Mouse (Mus musculus) liver, embryonic 11.5 days (tissue): ENCODE data around the gene Krtap2-4. TPM values are rescaled to one million over a fixed set of nuclear protein-coding genes. Genes with fewer than 3 reads are reported as not detected.
"Not testable (repeated sequence)": the region's sequence is repeated elsewhere in the genome, so short reads cannot be mapped to it uniquely, and the experiment has no call there.

Experiments
- ATAC-seq: fragments of 200-750 bp; cut with Nextera tagmentation; replicated peaks from 2 replicates; pipeline ENCODE4 v1.8.0; 2017; ENCODE audit warnings: moderate number of reproducible peaks, mild to moderate bottlenecking, moderate TSS enrichment, moderate library complexity; ENCODE audit not compliant: low FRiP score
- DNase-seq: peaks from one replicate; pipeline ENCODE4 v3.0.0-alpha.2; 2017; ENCODE audit warnings: low spot score
- H3K27ac ChIP-seq: fragments of 300-500 bp; sonication (generic); 2 replicates; pipeline ENCODE4 v1.5.1; 2014; ENCODE audit warnings: mild to moderate bottlenecking, low read depth, low read length, control low read depth
- H3K27me3 ChIP-seq: fragments of 300-500 bp; sonication (generic); replicated peaks from 2 replicates; pipeline ENCODE4 v1.6.1; 2014; ENCODE audit warnings: low read length, mixed read lengths; ENCODE audit not compliant: control insufficient read depth, insufficient read depth
- H3K36me3 ChIP-seq: fragments of 300-500 bp; sonication (generic); 2 replicates; pipeline ENCODE4 v1.6.1; 2014; ENCODE audit warnings: mild to moderate bottlenecking, low read length, moderate library complexity, mixed read lengths; ENCODE audit not compliant: control insufficient read depth, insufficient read depth
- H3K4me1 ChIP-seq: fragments of 300-500 bp; sonication (generic); replicated peaks from 2 replicates; pipeline ENCODE4 v1.6.1; 2014; ENCODE audit warnings: low read length, mixed read lengths; ENCODE audit not compliant: control insufficient read depth, insufficient read depth
- H3K4me2 ChIP-seq: fragments of 300-500 bp; sonication (generic); 2 replicates; pipeline ENCODE4 v1.6.1; 2014; ENCODE audit warnings: mild to moderate bottlenecking, control low read depth, moderate library complexity
- H3K4me3 ChIP-seq: fragments of 300-500 bp; sonication (generic); 2 replicates; pipeline ENCODE4 v1.5.1; 2014; ENCODE audit warnings: low read depth, low read length, control low read depth
- H3K9ac ChIP-seq: fragments of 300-500 bp; sonication (generic); 2 replicates; pipeline ENCODE4 v1.6.1; 2014; ENCODE audit warnings: low read depth, low read length, control low read depth
- H3K9me3 ChIP-seq: fragments of 300-500 bp; sonication (generic); 2 replicates; pipeline ENCODE4 v1.6.1; 2016; ENCODE audit warnings: low read length, inconsistent platforms, mixed read lengths; ENCODE audit not compliant: control insufficient read depth
- WGBS: fragments of 180-500 bp; shearing (Covaris S2); extraction: QIAGEN DNeasy Blood & Tissue Kit; methylation state at CpG from one replicate; pipeline ENCODE4 v1.1.7; 2014; 5-methylcytosine and 5-hydroxymethylcytosine counted together
- polyA plus RNA-seq: library from polyadenylated mRNA; unstranded; fragments of >200 nt; fragmentation: Nextera tagmentation; extraction: Ambion mirVana; gene quantifications from 2 replicates; pipeline ENCODE4 v1.2.1, GENCODE M21; 2014

Gene Krtap2-4
- polyA plus RNA-seq, 1 experiment from 2014 or later, result not detected

DNA sequence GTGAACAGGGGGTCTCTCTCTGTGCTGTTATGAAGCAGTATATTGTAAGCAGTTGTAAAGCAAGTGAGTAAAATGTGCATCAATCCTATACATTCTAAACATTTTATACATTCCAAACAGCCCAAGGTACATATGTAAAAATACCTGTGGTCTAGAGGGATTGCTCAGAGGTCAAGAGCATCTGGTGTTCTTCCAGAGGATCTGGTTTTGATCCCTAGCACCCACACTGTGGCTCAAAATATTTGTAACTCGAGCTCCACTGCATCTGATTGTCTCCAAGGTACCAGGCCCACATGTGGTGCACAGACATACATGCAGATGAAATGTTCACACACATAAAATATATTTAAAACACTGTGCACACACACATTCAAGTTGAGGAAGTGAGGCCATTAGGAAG is 26.3 kb upstream of the Krtap2-4 start:
- no peaks in the 10 kb centered on the region for H3K27me3 ChIP-seq
- ATAC-seq (no peak), DNase-seq (no peak)
- no peaks in the 10 kb centered on the region for H3K36me3 ChIP-seq
- H3K4me1 ChIP-seq, result no peaks in the 10 kb centered on the region
- no peak overlapping the region for H3K9ac ChIP-seq
- H3K4me2 ChIP-seq, result no peak overlapping the region
- WGBS, result 32% methylated on average over 1 of the region's 1 CpGs
- H3K9me3 ChIP-seq, result no peaks in the 10 kb centered on the region
- no peak overlapping the region for H3K27ac ChIP-seq
- H3K4me3 ChIP-seq, result no peak overlapping the region

GRCm38 (mm10) chr11:99637086-99637485 is 22.4 kb upstream of the Krtap2-4 start:
- H3K4me2 ChIP-seq, result no peak overlapping the region

DNA sequence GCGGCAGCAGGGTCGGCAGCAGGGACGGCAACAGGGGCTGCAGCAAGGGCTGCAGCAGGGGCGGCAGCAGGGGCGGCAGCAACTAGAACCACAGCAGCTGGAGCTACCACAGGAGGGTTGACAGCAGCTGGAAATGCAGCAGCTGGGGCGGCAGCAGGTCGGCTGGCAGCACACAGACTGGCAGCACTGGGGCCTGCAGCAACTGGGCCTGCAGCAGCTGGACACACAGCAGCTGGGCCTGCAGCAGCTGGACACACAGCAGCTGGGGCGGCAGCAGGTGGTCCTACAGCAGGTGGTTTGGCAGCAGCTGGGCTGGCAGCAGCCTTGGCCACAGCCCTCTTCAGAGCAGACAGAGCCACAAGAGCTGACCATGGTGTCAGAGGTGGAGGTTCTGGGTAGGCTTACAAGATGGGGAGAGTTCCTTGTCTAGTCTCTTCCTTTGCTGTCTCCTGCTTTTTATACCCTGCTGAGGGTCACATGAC is 20.0 kb upstream of the Krtap2-4 start, which contains the start of gene Krtap4-2:
Gene Krtap4-2 (minus strand): TSS at position 432 of the 482 bp plus-strand sequence.
- H3K9me3 ChIP-seq, result no peaks in the 10 kb centered on the region
- no peak within 1 kb of the TSS for H3K4me3 ChIP-seq
- no peaks in the 10 kb centered on the region for H3K4me1 ChIP-seq
- no peaks in the 10 kb centered on the region for H3K27me3 ChIP-seq
- H3K9ac ChIP-seq, result no peak within 1 kb of the TSS
- no peaks in the 10 kb centered on the region for H3K36me3 ChIP-seq
- 47% methylated on average over 8 of the region's 8 CpGs for WGBS
- ATAC-seq, result no peak
- no peak within 1 kb of the TSS for H3K27ac ChIP-seq
- no peak within 1 kb of the TSS for H3K4me2 ChIP-seq
- no peak for DNase-seq

More at GRCm38 (mm10) chr11:99637086-99637485, 22.4 kb upstream of the Krtap2-4 start:
- Histone ChIP-seq H3K4me3 (no peak overlapping the region), H3K27ac (no peak overlapping the region), H3K27me3 (no peaks in the 10 kb centered on the region), H3K9me3 (no peaks in the 10 kb centered on the region), H3K4me1 (no peaks in the 10 kb centered on the region), H3K9ac (no peak overlapping the region), H3K36me3 (no peaks in the 10 kb centered on the region)
- ATAC-seq, result no peak
- no peak for DNase-seq
- 79% methylated on average over 1 of the region's 1 CpGs for WGBS

- Histone ChIP-seq H3K9me3 (no peaks in the 10 kb centered on the region), H3K27me3 (no peaks in the 10 kb centered on the region), H3K9ac (no peak overlapping the region), H3K27ac (no peak overlapping the region), H3K4me2 (no peak overlapping the region), H3K4me3 (no peak overlapping the region), H3K4me1 (no peaks in the 10 kb centered on the region), H3K36me3 (no peaks in the 10 kb centered on the region)
- WGBS, result 59% methylated on average over 2 of the region's 2 CpGs
- ATAC-seq (no peak), DNase-seq (no peak)
These were observed 18.6 kb upstream of the Krtap2-4 start for GRCm38 (mm10) chr11:99633293-99633692.

DNA sequence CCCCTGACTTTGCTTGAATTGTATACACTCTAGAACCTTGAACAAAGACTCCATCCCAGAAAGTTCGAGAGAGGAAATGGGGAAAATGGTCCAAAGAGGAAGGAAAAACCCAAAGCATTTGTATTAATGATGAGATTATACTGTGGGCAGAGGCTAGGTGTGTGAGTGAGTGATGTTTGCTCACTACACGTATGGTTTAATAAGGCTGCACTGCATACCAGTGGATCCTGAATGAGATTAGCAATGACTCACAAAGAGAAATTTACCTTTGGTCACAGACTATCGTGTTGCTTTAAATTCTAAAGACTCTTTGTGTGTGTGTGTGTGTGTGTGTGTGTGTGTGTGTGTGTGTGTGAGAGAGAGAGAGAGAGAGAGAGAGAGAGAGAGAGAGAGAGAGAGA is 16.2 kb upstream of the Krtap2-4 start:
- no peaks in the 10 kb centered on the region for H3K36me3 ChIP-seq

DNA sequence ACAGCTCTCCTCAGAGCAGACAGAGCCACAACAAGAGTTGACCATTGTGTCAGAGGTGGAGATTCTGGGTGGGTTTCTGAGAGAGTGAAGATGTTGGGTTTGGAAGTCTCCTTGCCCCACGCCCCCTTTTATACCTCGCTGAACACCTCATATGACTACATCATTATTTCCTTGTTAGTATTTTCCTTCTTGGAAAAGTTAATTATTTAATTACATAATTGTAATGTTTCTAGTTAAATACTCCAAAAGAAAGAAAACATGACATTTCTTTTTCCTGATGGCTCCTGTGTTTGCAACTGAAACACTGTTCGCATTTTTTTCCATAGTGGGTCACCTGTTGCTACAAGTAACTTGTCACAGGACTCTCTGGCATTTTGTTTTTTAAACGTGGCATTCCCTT is 13.5 kb upstream of the Krtap2-4 start, which contains the start of gene Krtap4-1:
Gene Krtap4-1 (minus strand): TSS at position 101 of the 400 bp plus-strand sequence.
- DNase-seq (no peak), ATAC-seq (no peak)
- H3K36me3 ChIP-seq, result no peaks in the 10 kb centered on the region
- no peaks in the 10 kb centered on the region for H3K27me3 ChIP-seq
- 76% methylated on average over 4 of the region's 4 CpGs for whole genome bisulfite sequencing
- no peak within 1 kb of the TSS for H3K4me2 ChIP-seq
- no peak within 1 kb of the TSS for H3K9ac ChIP-seq
- H3K4me1 ChIP-seq, result no peaks in the 10 kb centered on the region
- H3K9me3 ChIP-seq, result no peaks in the 10 kb centered on the region
- no peak within 1 kb of the TSS for H3K4me3 ChIP-seq
- no peak within 1 kb of the TSS for H3K27ac ChIP-seq

More for the DNA sequence above, 16.2 kb upstream of the Krtap2-4 start:
- Histone ChIP-seq H3K27ac (no peak overlapping the region), H3K9me3 (no peaks in the 10 kb centered on the region), H3K9ac (no peak overlapping the region), H3K4me1 (no peaks in the 10 kb centered on the region), H3K4me2 (no peak overlapping the region), H3K4me3 (no peak overlapping the region), H3K27me3 (no peaks in the 10 kb centered on the region)
- DNase-seq (no peak), ATAC-seq (no peak)
- 68% methylated on average over 3 of the region's 3 CpGs for WGBS

DNA sequence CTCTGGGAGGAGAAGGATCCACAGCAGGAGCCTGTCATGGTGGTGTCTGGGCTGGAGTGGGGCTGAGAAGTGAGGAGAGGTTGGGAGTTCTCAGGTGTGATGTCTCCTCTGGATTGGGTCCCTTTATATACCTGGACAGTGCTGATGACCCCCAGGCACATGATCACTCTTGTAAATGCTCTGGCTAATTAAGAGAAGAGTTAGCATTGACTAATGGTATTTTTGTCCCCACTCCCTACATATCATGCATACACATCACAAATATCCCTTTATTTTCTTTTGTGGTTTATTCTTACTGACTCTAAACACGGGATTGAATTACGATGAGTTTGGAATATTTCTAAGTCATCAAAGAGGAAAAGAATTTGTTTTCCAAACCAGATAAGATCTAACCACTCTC is 5.7 kb upstream of the Krtap2-4 start, which contains the start of gene Gm11562:
Gene Gm11562 (minus strand): TSS at position 101 of the 400 bp plus-strand sequence.
- Histone ChIP-seq H3K36me3 (no peaks in the 10 kb centered on the region), H3K9ac (no peak within 1 kb of the TSS), H3K27me3 (no peaks in the 10 kb centered on the region), H3K27ac (no peak within 1 kb of the TSS), H3K4me2 (no peak within 1 kb of the TSS), H3K9me3 (no peaks in the 10 kb centered on the region), H3K4me1 (no peaks in the 10 kb centered on the region), H3K4me3 (no peak within 1 kb of the TSS)
- 79% methylated on average over 2 of the region's 2 CpGs for WGBS
- ATAC-seq (no peak), DNase-seq (no peak)

DNA sequence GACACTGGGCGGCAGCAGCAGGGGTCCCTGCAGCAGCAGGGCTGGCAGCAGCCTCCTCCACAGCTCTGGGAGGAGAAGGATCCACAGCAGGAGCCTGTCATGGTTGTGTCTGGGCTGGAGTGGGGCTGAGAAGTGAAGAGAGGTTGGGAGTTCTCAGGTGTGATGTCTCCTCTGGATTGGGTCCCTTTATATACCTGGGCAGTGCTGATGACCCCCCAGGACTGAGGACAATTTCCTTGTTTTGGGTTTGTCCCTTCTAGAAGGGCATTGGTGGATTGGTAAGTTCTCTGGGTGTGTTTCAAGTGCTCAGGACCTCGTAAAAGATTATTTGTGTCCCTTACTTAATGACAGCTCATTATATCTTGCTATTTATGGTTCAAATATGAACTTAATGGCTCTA is 4.6 kb downstream of the Krtap2-4 start, which contains the start of gene Gm11937:
Gene Gm11937 (minus strand): TSS at position 101 of the 400 bp plus-strand sequence.
- H3K9ac ChIP-seq, H3K27me3 ChIP-seq, H3K4me3 ChIP-seq, H3K36me3 ChIP-seq, H3K27ac ChIP-seq, H3K9me3 ChIP-seq, DNase-seq, H3K4me2 ChIP-seq, H3K4me1 ChIP-seq, ATAC-seq: not testable (repeated sequence)
- WGBS, result 49% methylated on average over 2 of the region's 2 CpGs

GRCm38 (mm10) chr11:99609126-99609525 is 5.5 kb downstream of the Krtap2-4 start:
- WGBS, result 62% methylated on average over 1 of the region's 1 CpGs
- DNase-seq, result no peak
- ATAC-seq, result no peak
- no peak overlapping the region for H3K27ac ChIP-seq
- no peaks in the 10 kb centered on the region for H3K4me1 ChIP-seq
- no peaks in the 10 kb centered on the region for H3K36me3 ChIP-seq
- no peak overlapping the region for H3K4me2 ChIP-seq
- H3K27me3 ChIP-seq, result no peaks in the 10 kb centered on the region
- no peak overlapping the region for H3K9ac ChIP-seq
- no peak overlapping the region for H3K4me3 ChIP-seq
- H3K9me3 ChIP-seq, result no peaks in the 10 kb centered on the region
